In genomic region chr9:23199841-23200240, GRCm38 (mm10) we compare ENCODE assay signal across 19 mouse cellular contexts. TPM values are rescaled to one million over a fixed set of nuclear protein-coding genes. Genes with fewer than 3 reads are reported as not detected.
DNase-seq lines count a peak whose midpoint lies in the region; ATAC-seq and TF ChIP-seq lines count a peak whose summit lies in the region.
"Had no signal": no experiment of that assay in that cellular context is flagged by ENCODE, and none has a peak within 500 bp of the region (broad histone marks: within the 10 kb centered on the region; RNA-seq: fewer than 3 reads in every experiment).

No protein-coding gene starts in this region.

- H3K9me3 ChIP-seq in intestine, embryonic 16.5 days (ENCODE audit: control insufficient read depth, low read length): no peaks in the 10 kb centered on the region
- H3K9me3 ChIP-seq in intestine, postnatal 0 days (ENCODE audit: control insufficient read depth): no peaks in the 10 kb centered on the region
- H3K9me3 ChIP-seq in lung, postnatal 0 days (ENCODE audit: low read length): no peaks in the 10 kb centered on the region
- H3K9me3 ChIP-seq: forebrain, embryonic 15.5 days; heart, embryonic 10.5 days; hindbrain, embryonic 15.5 days; limb, embryonic 13.5 days; liver, embryonic 15.5 days; midbrain, embryonic 10.5 days had no signal

- no peak for TF ChIP-seq POLR2A in brain, embryonic 14.5 days (IDR thresholded peaks at IDR 0.05; ENCODE audit: borderline replicate concordance, extremely low read depth, insufficient read depth, insufficient read length, poor library complexity, severe bottlenecking)

- no peaks in the 10 kb centered on the region for H3K27me3 ChIP-seq in intestine, embryonic 16.5 days (replicated peaks; ENCODE audit: control insufficient read depth, insufficient read depth, low read length)
- H3K27me3 ChIP-seq in intestine, postnatal 0 days (replicated peaks; ENCODE audit: control insufficient read depth, insufficient read depth, low read length): no peaks in the 10 kb centered on the region
- H3K27me3 ChIP-seq in lung, postnatal 0 days (replicated peaks; ENCODE audit: insufficient read depth, low read length): no peaks in the 10 kb centered on the region
- H3K27me3 ChIP-seq: forebrain, embryonic 15.5 days; hindbrain, embryonic 15.5 days had no signal

- DNase-seq in lung, postnatal 0 days (ENCODE audit: low spot score): peak; percentile 16
- no peak for DNase-seq in lung, postnatal 25 days (ENCODE audit: low spot score)
- peak; percentile 83 for DNase-seq in brain, embryonic 14.5 days (ENCODE audit: low read depth)
- DNase-seq in retina, postnatal 1 day: no peak
- DNase-seq: cerebellum, adult 9-11 months; gastrocnemius, postnatal 10 days; heart, postnatal 14 days had no signal

- no peak overlapping the region for H3K4me3 ChIP-seq in intestine, embryonic 16.5 days (ENCODE audit: low read length)
- no peak overlapping the region for H3K4me3 ChIP-seq in intestine, postnatal 0 days (ENCODE audit: low read depth, low read length)
- H3K4me3 ChIP-seq in lung, postnatal 0 days (ENCODE audit: low read depth, low read length): no peak overlapping the region
- H3K4me3 ChIP-seq: forebrain, embryonic 15.5 days; heart, embryonic 10.5 days; hindbrain, embryonic 15.5 days; limb, embryonic 13.5 days; liver, embryonic 15.5 days; midbrain, embryonic 10.5 days; myocyte had no signal

- H3K4me2 ChIP-seq in intestine, embryonic 16.5 days (ENCODE audit: low read depth, low read length): no peak overlapping the region
- H3K4me2 ChIP-seq in intestine, postnatal 0 days (replicated peaks; ENCODE audit: low read depth): no peak overlapping the region
- H3K4me2 ChIP-seq in lung, postnatal 0 days (replicated peaks; ENCODE audit: low read depth, low read length): no peak overlapping the region
- H3K4me2 ChIP-seq: forebrain, embryonic 15.5 days; hindbrain, embryonic 15.5 days; limb, embryonic 13.5 days; liver, embryonic 15.5 days had no signal

- H3K27ac ChIP-seq in intestine, embryonic 16.5 days (ENCODE audit: low read length): no peak overlapping the region
- no peak overlapping the region for H3K27ac ChIP-seq in intestine, postnatal 0 days (ENCODE audit: low read depth, low read length)
- no peak overlapping the region for H3K27ac ChIP-seq in lung, postnatal 0 days (ENCODE audit: low read length)
- H3K27ac ChIP-seq: forebrain, embryonic 15.5 days; heart, embryonic 10.5 days; hindbrain, embryonic 15.5 days; limb, embryonic 13.5 days; liver, embryonic 15.5 days; midbrain, embryonic 10.5 days had no signal

- ATAC-seq in intestine, embryonic 16.5 days: 0 out of 2 replicates have a peak, but pooled peaks have one; percentile 36
- no peak for ATAC-seq in intestine, postnatal 0 days
- ATAC-seq in lung, postnatal 0 days: peak; percentile 21; the same call in 1 of the 2 replicates
- no peak for ATAC-seq in monocyte, adult 5-6 weeks (replicated peaks; ENCODE audit: insufficient number of reproducible peaks, low FRiP score, low TSS enrichment, poor library complexity, severe bottlenecking)
- ATAC-seq: activated CD4-positive, CD25-positive, alpha-beta regulatory T cell, adult 4 months; forebrain, embryonic 15.5 days had no signal

- TF ChIP-seq CTCF in intestine, postnatal 0 days (IDR thresholded peaks at IDR 0.05; ENCODE audit: low read depth): no peak
- TF ChIP-seq CTCF in lung, postnatal 0 days (IDR thresholded peaks at IDR 0.05): no peak
- TF ChIP-seq CTCF in brain, embryonic 14.5 days (IDR thresholded peaks at IDR 0.05; ENCODE audit: borderline replicate concordance, extremely low read depth, insufficient read depth, insufficient read length): no peak

- TF ChIP-seq EP300 in lung, postnatal 0 days (IDR thresholded peaks at IDR 0.05): no peak

- H3K4me1 ChIP-seq in intestine, embryonic 16.5 days (ENCODE audit: control insufficient read depth, insufficient read depth, low read length): no peaks in the 10 kb centered on the region
- H3K4me1 ChIP-seq in intestine, postnatal 0 days (replicated peaks; ENCODE audit: control insufficient read depth, insufficient read depth, low read length): no peaks in the 10 kb centered on the region
- H3K4me1 ChIP-seq in lung, postnatal 0 days (ENCODE audit: insufficient read depth, low read depth, low read length): no peaks in the 10 kb centered on the region
- H3K4me1 ChIP-seq: liver, embryonic 15.5 days had no signal

- WGBS in intestine, embryonic 16.5 days: 78% methylated on average over 1 of the region's 1 CpGs
- WGBS in intestine, postnatal 0 days: 78% methylated on average over 1 of the region's 1 CpGs
- WGBS in lung, postnatal 0 days: 50% methylated on average over 1 of the region's 1 CpGs

- H3K9ac ChIP-seq in intestine, embryonic 16.5 days (ENCODE audit: low read depth, low read length): no peak overlapping the region
- no peak overlapping the region for H3K9ac ChIP-seq in intestine, postnatal 0 days (ENCODE audit: low read depth, low read length)
- no peak overlapping the region for H3K9ac ChIP-seq in lung, postnatal 0 days (replicated peaks; ENCODE audit: low read depth)
- H3K9ac ChIP-seq: forebrain, embryonic 15.5 days; hindbrain, embryonic 15.5 days; limb, embryonic 13.5 days; liver, embryonic 15.5 days had no signal

- no peaks in the 10 kb centered on the region for H3K36me3 ChIP-seq in intestine, embryonic 16.5 days (ENCODE audit: control insufficient read depth, insufficient read depth, low read length)
- H3K36me3 ChIP-seq in intestine, postnatal 0 days (ENCODE audit: control insufficient read depth, insufficient read depth): no peaks in the 10 kb centered on the region
- no peaks in the 10 kb centered on the region for H3K36me3 ChIP-seq in lung, postnatal 0 days (ENCODE audit: insufficient read depth, low read length)
- H3K36me3 ChIP-seq: forebrain, embryonic 15.5 days; heart, embryonic 10.5 days; hindbrain, embryonic 15.5 days; limb, embryonic 13.5 days; liver, embryonic 15.5 days; midbrain, embryonic 10.5 days had no signal

RNA-seq across cellular contexts. Expression of gene Bmper, which starts 23.0 kb away (rescaled TPM):
- 8.3 and 8.9 TPM in 2 replicates for polyA plus RNA-seq in intestine, embryonic 16.5 days (2015; fragmentation: Nextera tagmentation; extraction: Ambion mirVana)
- polyA plus RNA-seq in intestine, postnatal 0 days (2015; fragmentation: Nextera tagmentation; extraction: Ambion mirVana): 4.1 and 4.2 TPM in 2 replicates
- polyA plus RNA-seq in lung, postnatal 0 days (2015; fragmentation: Nextera tagmentation; extraction: Ambion mirVana): 23.6 and 27.0 TPM in 2 replicates
- polyA plus RNA-seq in brain, embryonic 14.5 days (2012; rRNA removed): 5.4 and 7.5 TPM in 2 replicates
- total RNA-seq in monocyte, adult 5-6 weeks (2017): not detected in 3 replicates
- total RNA-seq: neutrophil, adult 5-6 weeks had no signal
- polyA plus RNA-seq: activated CD4-positive, CD25-positive, alpha-beta regulatory T cell, adult 4 months had no signal

Comparison
In these comparisons a context has a peak if more than half of its experiments do, and no peak if none do; other contexts are left out.
1. ATAC-seq: peak in intestine, embryonic 16.5 days (single experiment) and lung, postnatal 0 days (single experiment); none in intestine, postnatal 0 days (single experiment) and monocyte, adult 5-6 weeks (single experiment).
2. DNase-seq: peak in lung, postnatal 0 days (single experiment) and brain, embryonic 14.5 days (single experiment); none in lung, postnatal 25 days (single experiment) and retina, postnatal 1 day (single experiment).